Mouse (Mus musculus) ovary, postnatal 10 days (tissue): ENCODE measurements around the gene Cpne1.

Experiments used
- DNase-seq: peaks from one replicate; pipeline ENCODE4 v3.0.0; 2022; ENCODE audit warnings: low spot score

Cpne1 gene

DNA sequence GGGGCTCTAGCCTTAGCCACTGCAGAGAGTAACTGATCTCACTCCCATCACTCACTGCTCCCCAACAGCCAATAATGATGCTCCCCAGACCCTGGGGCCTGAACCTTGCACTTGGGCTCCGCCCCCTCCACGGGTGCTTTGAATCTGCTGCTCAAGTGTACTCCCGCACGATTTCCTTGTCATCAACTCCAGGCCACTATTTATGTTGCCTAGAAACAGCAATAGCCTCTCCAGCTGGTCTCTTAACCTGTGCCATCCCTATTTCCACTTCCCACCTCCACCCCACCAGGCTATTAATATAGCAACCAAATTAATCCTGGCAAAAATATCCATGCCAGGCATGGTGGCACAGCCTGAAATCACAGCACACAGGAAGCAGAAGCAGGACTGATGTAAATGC is 32.1 kb downstream of the Cpne1 start:
- DNase-seq, result no peak

DNA sequence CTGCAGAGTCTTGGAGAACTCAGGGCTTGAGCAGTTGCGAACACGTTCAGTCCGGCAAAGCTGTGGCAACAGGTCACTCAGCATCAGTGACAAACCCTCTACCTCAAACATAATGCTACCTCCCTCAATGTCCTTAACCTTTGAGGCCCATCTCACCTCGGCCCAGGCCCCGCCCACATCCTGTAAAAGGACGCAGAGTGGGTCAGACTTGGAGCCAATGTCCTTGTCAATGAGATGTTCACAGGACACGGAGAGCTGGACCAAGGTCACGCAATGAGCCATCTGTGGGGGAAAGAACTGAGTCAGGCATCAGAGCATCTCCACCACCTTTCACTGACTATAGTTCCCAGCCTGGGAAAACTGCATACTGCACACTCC is 32.6 kb downstream of the Cpne1 start:
- DNase-seq, result no peak

DNA sequence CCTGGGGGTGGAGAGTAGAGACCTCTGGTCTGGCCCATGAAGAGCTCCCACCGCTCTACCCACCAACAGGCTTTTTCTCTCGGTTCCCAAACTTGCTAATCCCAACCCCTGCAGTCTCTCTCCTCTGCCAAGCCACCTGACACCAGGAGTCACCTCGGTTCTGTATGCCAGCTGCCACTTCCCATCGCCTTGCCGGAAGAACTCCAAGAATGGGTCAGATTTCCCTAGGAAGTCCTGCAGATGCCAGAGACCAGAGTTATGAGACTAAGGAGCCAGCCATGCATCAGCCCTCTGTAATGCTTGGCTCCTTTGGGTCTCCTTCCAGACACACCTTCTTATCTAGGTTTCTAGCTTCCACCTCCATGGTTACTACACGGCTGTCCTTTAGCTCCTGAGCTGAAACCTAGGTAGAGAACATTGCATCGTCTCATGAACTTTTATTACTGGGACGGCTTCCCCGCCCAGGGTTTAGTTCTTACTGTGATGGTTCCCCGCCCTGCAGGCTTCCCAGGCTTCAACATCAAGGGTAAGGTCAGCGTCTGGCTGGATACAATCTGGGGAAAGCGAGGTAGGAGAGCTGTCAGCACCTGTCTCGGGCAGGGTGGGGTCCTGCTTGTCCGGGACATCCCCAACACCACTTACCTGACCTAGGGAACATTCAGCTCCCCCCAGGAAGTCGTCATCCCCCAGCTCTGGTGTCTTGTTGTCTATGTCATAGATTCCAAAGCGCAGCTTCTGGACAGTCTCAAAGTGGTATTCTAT is 33.2 kb downstream of the Cpne1 start:
- DNase-seq, result no peak

DNA sequence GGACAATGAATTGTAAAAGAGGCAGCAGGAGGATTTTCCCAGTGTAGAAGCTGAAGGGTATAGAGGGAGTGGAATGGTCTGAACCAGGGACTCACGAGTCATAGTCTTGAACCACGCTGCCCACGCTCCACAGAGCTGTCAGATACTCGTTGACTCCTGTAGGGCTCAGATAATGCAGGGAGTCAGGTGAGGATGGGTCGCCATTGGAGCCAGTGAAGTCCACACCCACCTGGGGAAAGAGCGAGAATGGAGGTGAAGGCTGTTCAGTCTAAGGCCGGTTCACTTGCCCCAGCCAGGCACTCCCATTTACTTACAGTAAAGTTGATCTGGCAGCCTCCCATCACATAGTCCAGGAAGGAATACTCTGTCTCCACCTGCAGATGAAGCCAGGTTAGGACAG is 34.3 kb downstream of the Cpne1 start:
- DNase-seq, result no peak

DNA sequence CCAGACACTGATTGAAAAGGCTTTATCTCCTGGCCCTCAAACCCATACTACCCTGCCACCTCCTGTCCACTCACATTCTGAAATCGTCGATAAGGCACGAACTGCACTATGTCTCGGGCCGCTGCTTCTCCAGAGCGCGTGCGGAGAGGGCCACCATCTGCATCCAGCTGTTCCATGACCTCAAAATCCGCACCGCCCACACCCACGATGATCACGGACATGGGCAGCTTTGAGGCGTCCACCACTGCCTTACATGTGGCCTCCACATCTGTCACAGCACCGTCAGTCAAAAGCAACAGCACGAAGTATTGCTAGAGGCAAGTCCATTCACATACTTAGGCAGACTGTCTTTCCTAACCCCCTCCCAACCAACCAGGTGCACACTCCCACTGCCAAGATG is 38.0 kb downstream of the Cpne1 start:
- no peak for DNase-seq

DNA sequence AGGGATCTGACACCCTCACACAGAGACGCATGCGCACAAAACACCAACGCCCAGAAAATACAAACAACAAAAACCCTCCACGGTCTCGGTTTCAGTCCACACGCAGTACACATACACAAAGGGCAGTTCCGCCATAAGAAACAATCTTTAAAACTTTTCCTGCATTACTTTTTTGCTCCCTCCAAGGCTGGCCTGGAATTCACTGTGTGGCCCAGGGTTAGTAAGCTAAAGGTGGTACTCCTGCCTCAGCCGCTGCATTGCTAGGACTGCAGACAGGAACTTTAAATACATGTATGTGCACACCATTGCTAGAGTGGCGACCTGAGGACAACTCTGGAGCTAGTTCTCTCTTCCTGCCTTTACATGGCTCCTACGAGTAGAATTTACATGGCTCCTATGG is 40.5 kb downstream of the Cpne1 start:
- DNase-seq, result no peak

DNA sequence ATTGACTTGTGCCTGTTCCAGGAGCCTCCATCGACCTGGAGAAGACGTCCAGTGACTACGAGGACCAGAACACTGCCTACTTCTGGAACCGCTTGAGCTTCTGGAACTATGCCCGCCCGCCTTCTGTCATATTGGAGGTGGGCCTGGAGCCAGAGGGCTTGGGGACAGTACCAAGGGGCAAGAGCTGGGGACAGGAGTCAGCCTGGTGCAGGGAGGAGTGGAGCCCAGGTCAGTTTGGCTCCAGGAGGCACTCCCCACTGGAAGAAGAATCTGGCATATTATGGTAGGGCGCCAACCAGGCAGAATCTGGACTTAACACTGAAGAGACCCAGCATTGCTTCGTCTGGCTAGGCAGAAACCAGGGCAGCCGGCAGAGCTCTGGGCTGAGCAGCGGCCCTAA is 43.8 kb downstream of the Cpne1 start:
- DNase-seq, result no peak

DNA sequence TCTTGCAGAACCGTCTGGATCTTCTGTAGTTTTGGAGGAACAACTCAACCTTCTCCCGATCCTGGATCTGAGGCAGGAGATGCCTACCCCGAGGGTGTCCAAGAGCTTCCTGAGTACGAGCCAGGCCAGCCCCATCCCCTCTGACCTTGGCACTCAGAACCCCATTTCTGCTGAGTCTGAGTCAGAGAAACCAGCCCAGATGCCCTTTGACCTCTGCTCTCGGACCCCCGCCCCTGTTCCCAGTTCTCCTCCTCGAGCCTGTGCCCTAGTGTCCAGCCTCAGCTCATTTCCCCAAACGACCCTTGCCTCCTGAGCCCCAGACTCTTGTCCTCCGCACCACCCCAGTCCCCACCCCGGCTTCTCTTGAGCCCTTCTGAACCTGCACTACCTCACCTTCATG is 45.6 kb downstream of the Cpne1 start:
- no peak for DNase-seq

DNA sequence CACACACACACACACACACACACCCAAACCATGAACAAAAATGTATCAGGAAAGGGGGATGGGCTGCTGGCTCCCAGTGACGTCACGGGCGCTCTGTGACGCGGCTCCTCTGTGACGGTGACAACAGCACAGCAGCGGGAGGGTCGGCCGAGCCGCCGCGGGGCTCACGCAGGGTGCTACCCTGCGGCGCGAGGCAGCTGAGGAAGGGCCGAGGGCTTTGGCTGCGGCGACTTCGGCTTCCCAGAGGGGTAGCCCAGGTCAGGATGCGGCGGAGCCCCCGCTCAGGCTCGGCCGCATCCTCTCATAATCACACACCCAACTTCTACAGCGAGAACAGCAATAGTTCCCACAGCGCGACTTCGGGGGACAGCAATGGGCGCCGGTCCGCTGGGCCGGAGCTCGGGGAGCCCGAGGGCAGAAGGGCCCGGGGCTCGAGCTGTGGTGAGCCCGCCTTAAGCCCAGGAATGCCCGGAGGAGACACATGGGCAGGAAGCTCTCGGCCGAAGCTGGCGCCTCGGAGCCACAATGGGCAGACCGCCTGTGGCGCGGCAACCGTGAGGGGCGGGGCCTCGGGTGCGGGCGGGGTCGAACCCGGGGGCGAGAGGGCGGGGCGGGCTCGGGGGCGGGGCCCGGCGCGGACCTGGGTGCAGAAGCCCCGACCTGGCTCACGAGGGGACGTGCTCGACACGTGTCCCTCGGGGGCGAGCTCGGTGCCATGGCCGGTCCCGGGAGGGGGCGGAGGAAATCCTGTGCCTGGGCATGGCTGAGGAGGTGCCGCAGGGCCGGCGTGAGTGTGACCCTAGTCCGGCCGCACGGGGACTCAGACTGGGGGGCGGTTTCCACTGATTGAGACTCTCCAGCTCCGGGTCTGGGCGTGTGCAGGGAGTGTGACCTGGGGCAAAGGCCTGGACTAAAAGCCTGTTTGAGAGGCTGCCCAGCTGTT is 46.4 kb downstream of the Cpne1 start, which contains the start of gene Spag4:
Gene Spag4, plus strand, starts transcription at position 77 of the 943 bp plus-strand sequence.
- peak; percentile 45 for DNase-seq

GRCm38 (mm10) chr2:156052816-156053215 is 58.9 kb downstream of the Cpne1 start, which contains the start of gene Fer1l4:
Gene Fer1l4, minus strand, starts transcription at chr2:156052947.
- DNase-seq, result no peak

GRCm38 (mm10) chr2:156047929-156048328 is 63.8 kb downstream of the Cpne1 start:
- no peak for DNase-seq

GRCm38 (mm10) chr2:156042903-156043302 is 68.9 kb downstream of the Cpne1 start:
- DNase-seq, result no peak

DNA sequence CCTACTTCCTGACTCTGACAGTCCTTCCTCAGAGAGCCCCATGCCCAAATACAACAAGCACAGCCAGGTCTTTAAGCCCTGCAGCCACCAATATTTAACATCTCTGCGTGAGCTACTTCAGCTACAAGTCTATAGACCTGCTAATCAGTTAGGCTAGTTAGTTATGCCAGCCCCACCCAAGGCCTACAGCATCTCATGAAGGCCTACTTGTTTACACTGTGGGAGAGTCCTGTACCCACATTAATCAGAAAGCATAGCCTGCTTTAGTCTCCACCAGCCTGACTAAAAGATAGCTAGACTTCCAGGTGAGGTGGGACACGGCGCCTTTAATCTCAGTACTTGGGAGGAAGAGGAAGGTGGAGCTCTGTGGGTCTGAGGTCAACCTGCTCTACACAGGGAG is 72.4 kb downstream of the Cpne1 start:
- DNase-seq, result no peak

- DNase-seq, result no peak
Measured at GRCm38 (mm10) chr2:156025482-156025881, 86.3 kb downstream of the Cpne1 start.
